Mouse (Mus musculus) heart, postnatal 25 days (tissue): ENCODE measurements around the gene Chrna9. TPM values are rescaled to one million over a fixed set of nuclear protein-coding genes. Genes with fewer than 3 reads are reported as not detected.

Source experiments
- DNase-seq: peaks from one replicate; pipeline ENCODE4 v3.0.0; 2022; ENCODE audit warnings: low spot score
- intact Hi-C: fragments of 180-260 bp; cut with DNase I; formaldehyde crosslinking; loops from one replicate; pipeline ENCODE4 v1.15.1; 2025
- total RNA-seq, 2 experiments: library from RNA; stranded (reverse); gene quantifications; 2 replicates each; pipeline ENCODE4 v1.2.3; 2021

Chrna9 gene
- total RNA-seq, result under 1 TPM in 1 of 2 experiments, not detected in 1; 0.22 TPM

DNA sequence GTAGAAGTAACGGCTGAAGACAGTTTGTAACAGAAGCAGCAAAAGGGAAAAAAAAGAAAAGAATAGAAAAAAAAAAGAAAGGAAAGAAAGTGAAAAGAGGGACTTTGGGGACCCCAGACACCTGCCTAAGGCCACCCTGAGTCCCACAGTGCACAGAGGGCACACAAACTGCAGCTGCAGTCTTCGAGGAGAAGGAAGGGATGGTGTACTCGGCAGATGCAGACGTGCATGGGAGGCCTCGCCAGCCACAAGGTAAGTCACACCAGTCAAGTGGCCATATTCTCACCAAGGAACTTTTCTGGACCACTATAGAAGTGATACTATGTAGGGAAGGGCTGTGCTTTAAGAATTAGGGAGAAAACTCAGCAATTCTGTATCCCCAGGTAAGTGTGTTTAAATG is at the start of gene Chrna9:
TSS of gene Chrna9 (plus strand) at position 139 of the 400 bp plus-strand sequence.
- intact Hi-C loops, result loop anchor here (5.0 kb wide), 1 partner anchor 222 kb away; no protein-coding TSS in a partner anchor
- DNase-seq, result no peak

DNA sequence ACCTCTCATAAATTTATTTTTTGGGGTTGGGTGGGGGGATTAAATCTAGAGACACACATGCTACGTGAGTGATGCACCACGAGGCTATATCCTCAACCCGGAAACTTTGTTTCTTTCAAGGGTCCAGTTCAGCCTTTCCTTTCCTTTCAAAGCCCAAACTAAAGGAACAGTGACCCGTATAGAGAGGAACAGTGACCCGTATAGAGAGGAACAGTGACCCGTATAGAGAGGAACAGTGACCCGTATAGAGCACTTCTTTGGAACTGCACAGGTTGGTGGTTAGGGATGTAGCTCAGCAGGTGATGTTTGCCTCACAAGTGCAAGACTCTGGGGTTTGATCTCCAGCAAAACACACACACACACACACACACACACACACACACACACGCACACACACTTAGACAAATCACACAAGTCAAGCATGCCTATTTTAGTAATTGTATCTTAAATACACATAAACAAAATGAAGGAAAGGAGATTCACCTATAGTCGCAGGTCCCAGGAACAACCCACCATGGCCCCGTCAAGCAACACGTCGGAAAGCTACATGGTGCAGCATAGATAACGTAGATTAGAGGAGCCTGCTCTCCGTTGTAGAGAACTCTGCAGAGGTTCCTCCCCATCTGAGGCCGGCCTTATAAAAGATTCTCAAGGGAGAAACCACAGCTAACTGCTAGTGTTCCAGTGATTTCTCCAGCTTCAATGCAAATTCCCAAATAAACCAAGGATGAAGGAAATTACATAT is 48.9 kb upstream of the Chrna9 start:
- DNase-seq, result no peak
- intact Hi-C loops, result no loop called here

DNA sequence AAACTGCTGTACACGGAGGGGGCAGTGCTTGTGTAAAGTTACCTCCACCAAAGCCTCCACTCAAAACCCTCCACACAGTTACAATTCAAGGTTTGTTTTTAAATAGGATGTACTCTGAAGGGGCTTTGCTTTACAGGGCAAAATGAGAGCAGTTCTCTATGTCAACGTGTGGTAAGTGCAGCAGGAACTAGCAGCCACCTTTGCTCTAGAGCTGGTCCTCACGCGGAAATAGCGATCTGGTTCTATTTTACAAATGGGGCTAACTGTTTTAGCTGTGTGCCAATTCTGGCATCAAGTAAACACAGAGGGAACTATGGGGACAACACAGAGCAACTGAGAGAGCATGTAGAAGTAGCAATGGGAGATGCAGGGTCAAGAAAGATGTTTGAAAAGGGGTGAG is 46.6 kb upstream of the Chrna9 start:
- DNase-seq, result no peak
- intact Hi-C loops, result no loop called here

- intact Hi-C loops, result no loop called here
- DNase-seq, result no peak
Measured at GRCm38 (mm10) chr5:65888998-65889397, 45.7 kb upstream of the Chrna9 start.

GRCm38 (mm10) chr5:65891251-65891826 is 43.4 kb upstream of the Chrna9 start:
- no peak for DNase-seq
- intact Hi-C loops, result no loop called here

DNA sequence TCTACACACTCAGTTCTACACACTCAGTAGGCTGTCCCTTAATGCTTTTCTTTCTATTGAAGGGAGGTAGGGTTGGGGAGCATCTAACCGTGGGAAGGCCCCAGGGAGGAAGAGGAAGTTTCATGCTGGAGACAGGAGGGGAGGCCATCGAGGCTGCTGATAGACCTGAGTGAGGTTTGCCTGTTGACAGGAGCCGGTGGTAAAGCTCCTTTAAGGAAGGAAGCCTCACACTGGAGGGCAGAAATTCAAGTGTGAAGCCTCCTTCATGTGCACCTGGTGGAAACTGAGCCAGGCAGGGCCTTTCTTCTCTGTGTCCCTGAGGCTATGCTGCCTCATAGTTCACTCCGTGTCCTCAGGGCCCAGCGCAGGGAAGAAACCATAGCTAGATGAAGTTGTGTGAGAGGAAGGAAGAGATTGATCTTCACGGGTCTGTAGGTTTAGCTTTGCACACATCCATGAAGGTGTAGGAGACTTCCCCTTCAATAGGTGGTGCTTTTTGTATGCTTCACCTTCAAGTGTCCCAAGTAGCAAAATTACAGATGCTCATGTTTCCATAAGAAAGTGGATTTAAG is 39.5 kb upstream of the Chrna9 start:
- DNase-seq, result no peak
- intact Hi-C loops, result no loop called here

DNA sequence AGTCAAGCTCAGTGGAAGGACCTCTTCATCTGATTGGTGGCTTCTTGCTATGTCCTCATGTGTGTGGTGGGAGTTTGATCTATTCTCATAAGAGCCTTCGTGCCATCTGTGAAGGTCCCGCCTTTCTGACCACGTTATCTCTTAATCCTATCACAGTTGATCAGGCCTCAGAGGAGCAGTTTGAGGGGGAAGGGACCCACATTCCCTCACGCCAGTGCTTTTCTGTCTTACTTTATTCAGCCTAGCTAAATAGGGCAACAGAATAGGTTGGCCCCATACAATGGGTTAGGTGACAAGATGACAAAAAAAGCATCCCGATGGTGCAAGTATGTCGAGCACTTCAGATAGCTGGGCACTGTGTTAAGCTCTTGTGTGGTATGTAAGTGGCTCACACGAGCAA is 39.0 kb upstream of the Chrna9 start:
- intact Hi-C loops, result no loop called here
- no peak for DNase-seq

GRCm38 (mm10) chr5:65897731-65898130 is 37.0 kb upstream of the Chrna9 start:
- no peak for DNase-seq
- intact Hi-C loops, result no loop called here

- DNase-seq, result no peak
- intact Hi-C loops, result no loop called here
Measured at GRCm38 (mm10) chr5:65898683-65899082, 36.0 kb upstream of the Chrna9 start.

- no peak for DNase-seq
- intact Hi-C loops, result no loop called here
Measured at GRCm38 (mm10) chr5:65900113-65900512, 34.6 kb upstream of the Chrna9 start.

- intact Hi-C loops, result no loop called here
- peak; percentile 13 for DNase-seq
Measured at GRCm38 (mm10) chr5:65900862-65901265, 33.9 kb upstream of the Chrna9 start.

- intact Hi-C loops, result no loop called here
Measured at GRCm38 (mm10) chr5:65901868-65902418, 32.8 kb upstream of the Chrna9 start.

GRCm38 (mm10) chr5:65902811-65903210 is 31.9 kb upstream of the Chrna9 start:
- intact Hi-C loops, result no loop called here
- no peak for DNase-seq

More at GRCm38 (mm10) chr5:65901868-65902418, 32.8 kb upstream of the Chrna9 start:
- no peak for DNase-seq

DNA sequence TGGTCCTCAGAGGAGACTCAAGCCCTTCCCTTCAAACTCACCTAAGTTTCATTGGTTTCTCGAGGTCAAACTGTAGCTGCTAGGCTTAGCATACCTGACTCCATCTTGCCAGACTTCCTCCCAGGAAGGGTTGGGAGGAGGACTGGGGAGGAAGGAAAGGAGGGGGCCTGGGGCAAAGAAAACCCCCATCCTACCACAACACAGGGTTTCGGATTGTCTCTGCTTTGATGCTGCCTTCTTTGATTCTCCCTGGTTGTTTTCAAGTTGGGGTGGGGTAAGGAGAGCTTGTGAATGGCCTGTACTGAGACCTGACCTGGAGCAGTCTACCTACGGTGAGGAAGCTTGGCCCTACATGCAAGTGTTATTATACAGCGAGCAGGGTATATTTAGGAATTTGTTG is 30.2 kb upstream of the Chrna9 start:
- intact Hi-C loops, result no loop called here
- DNase-seq, result no peak

DNA sequence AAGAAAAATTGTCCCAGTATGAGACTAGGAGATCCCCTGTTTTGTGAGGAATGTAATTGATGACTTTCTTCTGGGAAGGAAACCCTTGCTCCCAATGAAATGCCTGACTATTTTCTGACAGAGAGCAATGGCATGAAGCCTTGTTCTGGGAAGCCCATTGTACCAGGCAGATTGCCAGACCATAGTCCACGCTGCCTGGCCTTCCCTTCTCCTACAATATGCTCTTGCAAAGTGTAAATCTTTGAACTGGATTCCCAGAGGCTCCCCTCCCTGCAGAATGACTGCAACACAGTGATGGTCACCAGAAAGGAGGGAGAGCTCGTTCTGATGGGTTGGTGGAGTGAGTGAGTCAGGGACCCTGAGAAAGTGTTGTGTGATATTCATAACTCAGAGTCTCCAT is 26.0 kb upstream of the Chrna9 start:
- intact Hi-C loops, result no loop called here
- no peak for DNase-seq

- no peak for DNase-seq
- intact Hi-C loops, result no loop called here
Measured at GRCm38 (mm10) chr5:65909321-65909720, 25.4 kb upstream of the Chrna9 start.

DNA sequence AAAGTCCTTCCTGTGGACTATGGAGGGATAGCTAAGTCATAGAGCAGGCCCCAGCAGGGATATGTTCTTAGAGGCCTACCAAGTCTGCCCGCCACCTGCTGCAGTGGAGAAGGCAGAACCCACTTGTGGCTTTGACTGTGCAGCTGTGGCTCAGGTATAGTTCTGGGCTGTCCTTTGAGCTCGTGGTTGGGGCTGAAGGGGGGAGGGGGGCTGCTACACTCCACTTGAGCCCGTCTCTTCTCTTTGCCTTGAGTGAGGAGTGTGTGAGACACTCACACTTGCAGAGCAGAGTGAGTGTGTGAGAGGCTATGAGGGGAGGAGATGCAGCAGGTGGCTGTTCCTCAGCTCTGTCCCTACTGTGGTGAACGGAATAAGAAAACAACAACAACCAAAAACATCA is 24.3 kb upstream of the Chrna9 start:
- intact Hi-C loops, result no loop called here
- no peak for DNase-seq

DNA sequence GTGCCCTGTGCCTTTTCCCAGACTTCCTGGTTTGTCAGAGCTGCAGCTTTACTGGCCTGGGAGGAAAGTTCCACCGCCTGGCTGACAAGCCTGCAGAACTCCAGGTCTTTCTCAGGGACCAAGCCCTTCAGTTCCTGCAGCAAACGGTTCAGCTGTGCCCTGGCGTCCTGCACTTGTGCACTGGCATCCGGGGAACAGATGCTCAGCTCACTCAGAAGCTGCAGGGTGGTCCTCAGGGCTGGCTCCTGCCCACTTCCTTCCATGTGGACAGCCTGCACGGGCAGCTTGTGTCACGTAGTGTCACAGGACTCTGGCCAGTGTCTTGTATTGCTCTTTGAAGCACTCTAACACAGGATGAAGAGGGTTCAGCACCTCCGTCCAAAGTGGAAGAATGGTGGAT is 23.0 kb upstream of the Chrna9 start:
- no peak for DNase-seq
- intact Hi-C loops, result no loop called here

- DNase-seq, result no peak
- intact Hi-C loops, result no loop called here
Measured at GRCm38 (mm10) chr5:65912201-65912600, 22.5 kb upstream of the Chrna9 start.

- intact Hi-C loops, result no loop called here
Measured at GRCm38 (mm10) chr5:65913126-65913525, 21.6 kb upstream of the Chrna9 start.

GRCm38 (mm10) chr5:65914342-65914741 is 20.4 kb upstream of the Chrna9 start:
- intact Hi-C loops, result no loop called here
- DNase-seq, result no peak

More at GRCm38 (mm10) chr5:65913126-65913525, 21.6 kb upstream of the Chrna9 start:
- DNase-seq, result no peak
